Mouse (Mus musculus): ENCODE results near the gene 6030452D12Rik.

DNA sequence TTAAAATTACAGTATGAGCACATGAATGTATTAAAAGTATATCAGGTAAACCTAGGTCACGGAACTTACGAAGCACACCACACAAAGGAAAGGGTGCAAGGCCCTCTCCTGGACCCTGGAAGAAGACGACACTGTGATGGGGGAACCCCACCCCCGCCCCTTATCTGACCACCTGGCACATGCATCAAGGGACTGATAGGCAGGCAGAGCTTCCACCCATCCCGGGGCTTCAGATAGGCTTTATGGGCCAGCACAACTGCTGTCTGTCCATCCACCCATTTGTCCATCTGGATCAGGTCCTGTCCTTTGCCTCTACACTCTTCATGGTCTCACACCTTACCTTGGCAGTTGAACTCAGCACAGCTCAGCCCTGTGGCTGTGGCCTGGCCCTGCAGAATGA is 38.2 kb upstream of the 6030452D12Rik start:
- TF ChIP-seq CTCF (IDR thresholded peaks at IDR 0.05; ENCODE audit: control insufficient read depth, insufficient read depth, low read length) = no peak
- no peak for TF ChIP-seq POLR2A (IDR thresholded peaks at IDR 0.05; ENCODE audit: borderline replicate concordance, control insufficient read depth, low read depth, low read length)
